Mouse (Mus musculus): ENCODE results near the gene Ptpn22. TPM values are rescaled to one million over a fixed set of nuclear protein-coding genes. Genes with fewer than 3 reads are reported as not detected.

Ptpn22 gene
- polyA plus RNA-seq, 1 experiment, result 68.3 TPM

DNA sequence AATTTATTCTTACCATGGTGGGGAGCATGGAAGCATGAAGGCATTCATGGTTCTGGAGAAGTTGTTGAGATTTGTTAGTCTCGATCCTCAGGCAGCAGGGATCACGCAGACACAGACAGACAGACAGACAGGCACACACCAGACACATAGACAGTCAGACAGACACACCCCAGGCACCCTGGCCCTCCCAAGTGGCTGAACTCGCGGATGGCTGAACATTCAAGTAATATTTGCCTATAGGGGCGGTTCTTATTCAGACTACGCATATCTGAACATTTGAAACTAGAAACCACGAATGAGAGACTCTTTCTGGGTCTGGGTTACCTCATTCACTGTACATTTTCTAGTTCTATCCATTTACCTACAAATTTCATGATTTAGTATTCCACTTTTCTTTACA is 89.1 kb downstream of the Ptpn22 start:
- no peak for DNase-seq
- H3K27me3 ChIP-seq (ENCODE audit: control insufficient read depth, insufficient read depth, low read length), result no peaks in the 10 kb centered on the region
- H3K27ac ChIP-seq (ENCODE audit: control insufficient read depth, insufficient read depth, low read length), result no peak overlapping the region
- no peaks in the 10 kb centered on the region for H3K4me1 ChIP-seq (replicated peaks; ENCODE audit: control insufficient read depth, insufficient read depth, low read length)
- no peak for TF ChIP-seq POLR2A (IDR thresholded peaks at IDR 0.05; ENCODE audit: control insufficient read depth, extremely low read depth, insufficient read depth, low read length, poor library complexity)
- TF ChIP-seq CTCF (IDR thresholded peaks at IDR 0.05; ENCODE audit: borderline replicate concordance, control insufficient read depth, extremely low read depth, insufficient read depth, low read length, poor library complexity), result no peak
- WGBS, result 96% methylated on average over 7 of the region's 7 CpGs
- no peak overlapping the region for H3K4me3 ChIP-seq (ENCODE audit: control insufficient read depth, insufficient read depth, low read length)
- no peaks in the 10 kb centered on the region for H3K36me3 ChIP-seq (ENCODE audit: control insufficient read depth, insufficient read depth, low read length)

- Histone ChIP-seq H3K27me3 (ENCODE audit: control insufficient read depth, insufficient read depth, low read length) (no peaks in the 10 kb centered on the region), H3K4me3 (ENCODE audit: control insufficient read depth, insufficient read depth, low read length) (no peak overlapping the region), H3K27ac (ENCODE audit: control insufficient read depth, insufficient read depth, low read length) (no peak overlapping the region), H3K4me1 (replicated peaks; ENCODE audit: control insufficient read depth, insufficient read depth, low read length) (no peaks in the 10 kb centered on the region), H3K36me3 (ENCODE audit: control insufficient read depth, insufficient read depth, low read length) (peaks cover 39% of the 10 kb centered on the region)
- 93% methylated on average over 3 of the region's 3 CpGs for WGBS
- DNase-seq, result no peak
- TF ChIP-seq CTCF (IDR thresholded peaks at IDR 0.05; ENCODE audit: borderline replicate concordance, control insufficient read depth, extremely low read depth, insufficient read depth, low read length, poor library complexity) (no peak), POLR2A (IDR thresholded peaks at IDR 0.05; ENCODE audit: control insufficient read depth, extremely low read depth, insufficient read depth, low read length, poor library complexity) (no peak)
Observed at GRCm38 (mm10) chr3:103960622-103961021, 101.0 kb downstream of the Ptpn22 start.

Other genes starting within 250 kb of the Ptpn22 start
- not detected in 2 replicates for gene Atg4a-ps, start 213.7 kb upstream of the Ptpn22 start, polyA plus RNA-seq (2012; rRNA removed)
- gene Olfml3, start 121.8 kb upstream of the Ptpn22 start, polyA plus RNA-seq (2012; rRNA removed), result 4.2 and 6.1 TPM in 2 replicates
- gene Gm10964, start 120.4 kb upstream of the Ptpn22 start, polyA plus RNA-seq (2012; rRNA removed), result not detected in 2 replicates
- 172 and 231 TPM in 2 replicates for gene Hipk1, start 68.2 kb upstream of the Ptpn22 start, polyA plus RNA-seq (2012; rRNA removed)
- gene Dclre1b, start 50.4 kb upstream of the Ptpn22 start, polyA plus RNA-seq (2012; rRNA removed), result 38.1 and 44.3 TPM in 2 replicates
- 24.0 and 24.4 TPM in 2 replicates for gene Ap4b1, start 50.3 kb upstream of the Ptpn22 start, polyA plus RNA-seq (2012; rRNA removed)
- 1.2 and 2.7 TPM in 2 replicates for gene Gm43064, start 50.2 kb upstream of the Ptpn22 start, polyA plus RNA-seq (2012; rRNA removed)
- gene Bcl2l15, start 27.2 kb upstream of the Ptpn22 start, polyA plus RNA-seq (2012; rRNA removed), result 0.37 and 0.84 TPM in 2 replicates
- gene Rsbn1, start 54.3 kb downstream of the Ptpn22 start, polyA plus RNA-seq (2012; rRNA removed), result 10.9 and 12.9 TPM in 2 replicates
- 16.9 and 20.7 TPM in 2 replicates for gene Phtf1, start 108.3 kb downstream of the Ptpn22 start, polyA plus RNA-seq (2012; rRNA removed)

Measured in thymus, adult 2 months (tissue).